Mouse (Mus musculus) spleen, embryonic (tissue): ENCODE results near the gene Resp18.

Source experiments
- CTCF ChIA-PET: fragments of 350-600 bp; sonication (Branson Sonifier 250); formaldehyde crosslinking; loops from one replicate; lab custom pipeline; 2022; lab: Charles Lee

Gene Resp18

DNA sequence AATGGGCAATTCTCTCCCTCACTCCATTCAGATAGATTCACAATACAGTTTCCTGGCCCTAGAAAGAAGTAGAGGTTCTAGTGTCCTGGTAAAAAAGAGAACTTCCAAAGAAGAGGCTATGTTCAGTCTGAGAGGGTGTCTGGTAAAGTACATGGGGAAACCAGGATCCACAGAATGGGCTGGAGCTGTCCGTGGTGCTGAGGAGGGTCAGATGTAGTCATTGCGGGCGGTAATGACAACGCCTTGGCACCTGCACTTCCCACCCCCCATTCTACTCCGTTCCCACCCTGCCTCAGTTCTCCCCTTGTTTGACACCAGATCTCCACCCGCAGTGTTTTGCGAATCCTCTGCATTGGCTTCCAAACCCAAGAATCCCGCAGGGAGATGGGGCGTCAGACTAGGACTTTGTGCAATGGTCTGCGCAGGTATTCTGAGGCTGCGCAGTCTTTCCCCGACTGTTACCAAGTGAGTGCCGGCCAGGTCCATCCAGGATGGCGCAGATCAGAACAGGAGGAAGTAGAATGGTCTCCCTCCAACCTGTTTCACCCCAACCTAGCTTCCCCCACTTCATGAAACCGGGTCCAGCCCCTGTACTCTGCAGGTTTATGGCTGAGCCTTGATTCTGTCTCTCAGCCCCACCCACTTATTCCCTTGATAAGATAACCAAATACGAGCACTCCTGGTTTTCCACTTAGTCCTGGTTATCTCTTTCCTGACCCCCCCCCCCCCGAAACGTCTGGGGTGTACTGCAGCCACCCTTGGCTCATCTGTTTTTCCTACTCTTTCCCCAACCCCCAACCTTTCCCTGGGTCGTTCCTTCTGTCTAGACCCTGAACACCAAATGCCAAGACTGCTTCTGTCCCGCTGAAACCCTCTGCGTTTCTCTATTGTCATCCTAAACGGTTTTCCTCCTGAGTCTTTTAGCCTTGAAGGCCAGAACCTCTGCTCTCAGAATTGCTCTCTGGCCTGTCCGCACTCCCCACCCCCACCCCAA lies 723 bp downstream of the Resp18 start:
- CTCF ChIA-PET: no interaction called here

DNA sequence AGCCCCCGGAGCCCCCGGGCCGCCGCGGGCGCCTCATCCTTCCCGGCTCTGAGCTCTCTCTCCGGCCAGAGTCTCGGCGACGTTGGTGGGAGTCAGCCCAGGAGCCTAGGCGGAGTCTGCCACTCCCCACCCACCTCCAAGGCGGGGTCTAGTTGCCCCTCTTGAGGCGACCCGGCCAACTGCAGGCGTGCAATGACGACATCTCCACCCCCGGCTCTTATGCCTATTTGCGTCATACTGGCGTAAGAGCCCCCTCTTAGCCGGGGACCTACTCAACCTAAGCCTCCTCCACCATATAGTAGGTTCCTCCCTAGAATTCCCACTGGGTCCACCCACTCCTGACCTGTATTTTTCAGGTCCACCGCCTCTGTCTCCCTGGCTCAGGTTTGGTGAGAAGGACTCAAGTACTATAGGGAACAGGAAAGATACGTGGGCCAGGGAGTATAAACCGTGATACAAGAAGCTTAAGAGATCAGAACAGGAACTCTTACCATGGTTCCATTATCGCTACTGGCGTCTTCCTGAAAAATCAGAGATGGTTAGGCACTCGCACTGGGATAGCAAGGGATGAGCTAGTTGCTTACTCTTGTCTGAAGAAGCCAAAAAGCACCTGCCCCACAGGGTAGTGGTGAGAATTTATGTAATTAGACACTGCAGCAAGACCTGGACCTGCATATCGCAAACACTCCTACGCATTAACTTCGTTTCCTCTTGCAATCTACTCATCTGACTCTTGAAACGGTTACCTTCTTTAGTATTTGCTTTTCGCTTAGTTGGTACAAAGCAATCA lies 13.9 kb downstream of the Resp18 start, which contains the start of gene Ptprn:
TSS of gene Ptprn (minus strand) at position 412 of the 790 bp plus-strand sequence.
- CTCF ChIA-PET: no interaction called here

DNA sequence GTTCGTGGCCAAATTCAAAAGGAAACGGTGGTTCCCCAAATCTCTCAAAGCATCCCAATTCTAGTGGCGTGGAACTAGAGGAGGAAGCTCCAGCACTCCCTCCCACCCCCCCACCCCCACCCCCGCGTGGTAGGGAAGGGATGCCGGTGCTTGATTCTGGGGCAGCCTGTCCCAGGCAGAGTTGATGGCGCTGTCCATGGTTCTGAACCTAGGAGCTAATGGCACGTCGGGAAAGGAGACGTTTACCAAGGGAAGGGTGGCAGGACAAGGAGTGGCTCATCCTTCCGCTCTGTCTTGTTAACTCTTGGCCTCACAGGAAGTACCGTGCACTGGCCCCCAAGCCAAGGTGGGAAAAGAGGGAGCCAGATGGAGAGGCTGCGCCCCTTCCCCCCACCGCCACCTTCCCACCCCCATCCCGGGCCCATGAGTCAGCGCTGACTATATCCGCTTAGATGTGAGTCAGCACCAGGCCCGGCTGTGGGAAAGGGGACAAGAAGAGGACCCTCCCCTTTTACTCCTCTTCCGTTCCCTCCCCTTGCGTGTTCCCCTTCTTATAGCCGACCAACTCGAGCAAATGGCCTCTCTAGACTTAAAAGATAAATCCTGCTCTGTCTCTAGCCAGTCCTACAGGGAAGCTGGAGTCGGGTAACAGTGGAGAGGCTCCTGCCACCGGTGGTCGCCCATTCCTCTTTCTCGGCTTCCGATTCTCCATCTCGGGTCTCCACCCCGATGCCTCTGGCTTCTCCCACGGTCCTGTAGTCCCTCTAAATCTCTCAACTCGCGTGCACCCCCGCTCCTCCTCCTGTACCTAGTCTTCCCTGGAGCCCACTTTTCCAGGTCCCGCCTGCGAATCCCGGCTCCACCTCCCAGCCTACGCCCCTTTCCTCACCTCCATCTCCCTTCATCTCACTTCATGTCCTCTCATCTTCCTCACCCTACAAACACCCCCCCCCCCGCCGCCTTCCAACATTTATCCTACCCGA lies 15.0 kb downstream of the Resp18 start:
- CTCF ChIA-PET: interaction anchor here (0.5 kb wide), 1 partner anchor 30 kb away, joined by 3 read pairs; no protein-coding TSS in a partner anchor

DNA sequence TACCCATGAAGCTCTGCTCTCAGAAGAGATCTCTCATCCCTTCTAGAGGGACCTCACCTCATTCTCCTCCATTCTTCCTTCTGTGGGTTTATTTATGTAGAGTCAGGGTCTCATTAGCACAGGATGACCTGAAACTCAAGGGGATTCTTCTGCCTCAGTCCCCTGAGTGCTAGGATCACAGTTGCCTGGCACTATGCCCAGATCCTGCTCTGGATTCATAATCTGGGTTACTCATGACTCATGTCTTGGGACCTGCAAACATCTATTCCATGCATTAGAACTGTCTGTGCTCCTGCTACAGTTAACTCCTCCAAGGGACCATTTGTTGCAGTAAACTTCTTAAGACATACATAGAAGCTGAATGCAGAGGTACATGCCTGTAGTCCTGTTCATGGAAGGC lies 16.9 kb downstream of the Resp18 start:
- CTCF ChIA-PET: interaction anchor here (0.6 kb wide), 1 partner anchor 10 kb away, joined by 12 read pairs; no protein-coding TSS in a partner anchor

DNA sequence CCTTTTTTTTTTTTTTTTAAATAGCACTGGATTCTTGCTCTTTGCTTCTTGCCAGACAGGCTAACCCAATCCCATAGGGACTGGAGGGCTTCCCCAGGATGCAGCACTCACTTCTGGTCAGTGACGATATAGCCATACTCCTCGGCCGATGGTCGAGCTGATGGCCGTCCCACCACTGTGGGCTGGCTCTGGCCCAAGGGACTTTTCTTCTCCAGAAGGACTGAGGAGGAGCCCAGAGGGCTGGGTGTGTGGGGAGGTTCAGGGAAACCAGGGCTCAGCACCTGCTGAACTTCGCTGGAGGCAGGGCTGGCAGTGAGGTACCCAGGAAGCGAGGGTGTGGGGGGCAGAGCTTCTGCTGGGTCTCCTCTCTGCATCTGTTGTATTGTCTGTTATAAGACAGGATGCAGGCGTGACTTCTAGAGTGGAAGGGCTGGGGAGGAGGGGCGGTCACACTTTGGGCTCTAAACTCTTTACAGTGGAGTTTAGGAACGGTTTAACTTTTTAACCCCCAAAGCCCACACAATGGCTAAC lies 22.6 kb downstream of the Resp18 start:
- CTCF ChIA-PET: no interaction called here

DNA sequence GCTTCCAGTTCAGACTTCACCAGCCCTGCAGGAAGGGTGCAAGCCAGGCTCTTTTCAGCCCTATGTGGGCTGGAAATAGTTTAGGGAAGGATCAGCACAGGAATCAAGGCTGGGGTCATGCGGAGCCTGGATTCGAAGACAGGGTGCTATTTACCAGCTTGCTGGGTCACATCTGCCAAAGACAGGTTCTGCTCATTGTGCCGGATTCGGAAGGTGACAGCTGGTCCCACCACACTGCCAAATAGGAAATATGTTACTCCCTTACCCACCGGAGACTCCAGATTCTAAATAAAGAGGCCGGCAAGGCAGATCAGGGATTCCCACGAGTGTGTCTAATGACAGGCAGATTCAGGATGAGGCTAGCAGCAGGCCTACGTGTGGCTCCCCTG lies 23.6 kb downstream of the Resp18 start:
- CTCF ChIA-PET: interaction anchor here (1.0 to 1.2 kb wide), 2 partner anchors 14 to 131 kb away, joined by 3 read pairs; no protein-coding TSS in a partner anchor

DNA sequence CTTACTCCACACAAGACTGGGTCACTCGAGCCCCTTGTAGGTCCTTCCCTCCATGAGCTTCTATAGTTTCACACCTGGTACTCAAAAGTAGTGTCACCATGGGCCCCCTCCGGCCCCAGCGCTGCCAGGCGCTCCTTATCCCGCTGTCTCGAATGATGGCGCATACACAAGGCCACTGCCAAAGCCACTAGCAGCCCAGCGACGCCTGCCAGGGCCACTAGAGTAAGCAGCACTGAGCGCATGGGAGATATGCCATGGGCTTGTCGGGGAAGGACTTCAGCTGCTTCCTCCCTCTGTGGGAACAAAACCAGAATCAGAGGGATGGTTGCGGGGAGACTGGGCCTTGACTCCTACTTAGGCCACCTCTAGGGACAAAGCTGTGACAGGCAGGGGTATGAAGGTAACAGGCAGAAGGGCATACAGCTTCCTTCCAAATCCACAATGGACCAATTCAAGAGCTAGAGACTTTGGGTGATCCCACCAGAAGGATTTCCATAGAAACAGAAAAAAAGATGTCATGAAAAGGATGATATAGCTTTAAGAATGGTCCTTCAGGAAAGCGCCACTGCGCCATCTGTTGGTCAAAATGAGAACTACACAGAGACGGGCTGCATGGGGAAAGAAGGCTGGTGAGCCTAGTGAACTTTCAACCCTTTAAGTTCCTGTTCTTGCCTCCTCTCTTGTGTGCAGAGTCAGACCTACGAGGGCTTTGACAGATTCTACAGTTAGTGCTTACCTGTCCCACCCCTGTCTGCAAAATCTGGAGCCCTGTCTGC lies 24.2 kb downstream of the Resp18 start:
- CTCF ChIA-PET: interaction anchor here (1.0 to 1.2 kb wide), 2 partner anchors 13 to 130 kb away, joined by 3 read pairs; no protein-coding TSS in a partner anchor

DNA sequence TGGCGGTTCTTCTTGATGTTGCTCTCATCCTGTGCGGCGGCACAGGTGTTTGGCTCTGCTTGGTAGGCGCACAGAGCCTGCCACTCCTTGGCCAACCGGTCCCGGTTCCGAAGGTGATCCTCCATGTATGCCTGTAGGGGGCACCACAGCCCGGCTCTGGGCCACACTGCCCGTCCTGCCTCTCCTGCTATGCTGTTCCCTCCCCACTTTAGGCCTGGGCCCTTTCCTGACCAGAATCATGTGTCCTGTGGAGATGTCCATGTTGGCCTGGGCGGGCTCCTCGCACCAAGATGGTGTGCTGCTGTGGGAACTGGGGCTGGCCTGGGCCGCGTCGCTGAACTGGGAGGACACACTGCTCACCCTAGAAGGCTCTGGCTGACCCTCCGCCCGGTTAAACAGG lies 25.2 kb downstream of the Resp18 start:
- CTCF ChIA-PET: no interaction called here

DNA sequence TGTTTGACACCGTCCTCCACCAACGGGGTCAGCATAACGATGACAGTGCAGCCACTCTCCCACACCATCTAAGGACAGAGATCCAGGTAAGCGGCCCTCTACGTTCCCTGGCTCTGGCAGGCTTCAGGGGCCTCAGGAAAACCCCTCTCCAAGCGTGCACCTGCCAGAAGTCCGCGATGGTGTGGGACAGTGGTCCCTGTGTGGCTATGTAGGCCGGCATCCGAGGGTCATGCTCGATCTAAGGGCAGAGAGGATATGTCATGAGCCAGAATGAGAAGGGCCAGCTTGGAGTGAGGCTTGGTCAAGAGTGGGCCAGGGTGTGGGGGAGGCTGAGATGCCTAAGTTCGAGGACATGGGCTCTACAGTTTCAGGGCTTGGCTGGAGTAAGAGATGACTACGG lies 25.9 kb downstream of the Resp18 start:
- CTCF ChIA-PET: interaction anchor here (0.9 to 1.3 kb wide), 2 partner anchors 16 to 25 kb away, joined by 3 to 6 read pairs; partner anchors contain the start of gene Dnajb2

DNA sequence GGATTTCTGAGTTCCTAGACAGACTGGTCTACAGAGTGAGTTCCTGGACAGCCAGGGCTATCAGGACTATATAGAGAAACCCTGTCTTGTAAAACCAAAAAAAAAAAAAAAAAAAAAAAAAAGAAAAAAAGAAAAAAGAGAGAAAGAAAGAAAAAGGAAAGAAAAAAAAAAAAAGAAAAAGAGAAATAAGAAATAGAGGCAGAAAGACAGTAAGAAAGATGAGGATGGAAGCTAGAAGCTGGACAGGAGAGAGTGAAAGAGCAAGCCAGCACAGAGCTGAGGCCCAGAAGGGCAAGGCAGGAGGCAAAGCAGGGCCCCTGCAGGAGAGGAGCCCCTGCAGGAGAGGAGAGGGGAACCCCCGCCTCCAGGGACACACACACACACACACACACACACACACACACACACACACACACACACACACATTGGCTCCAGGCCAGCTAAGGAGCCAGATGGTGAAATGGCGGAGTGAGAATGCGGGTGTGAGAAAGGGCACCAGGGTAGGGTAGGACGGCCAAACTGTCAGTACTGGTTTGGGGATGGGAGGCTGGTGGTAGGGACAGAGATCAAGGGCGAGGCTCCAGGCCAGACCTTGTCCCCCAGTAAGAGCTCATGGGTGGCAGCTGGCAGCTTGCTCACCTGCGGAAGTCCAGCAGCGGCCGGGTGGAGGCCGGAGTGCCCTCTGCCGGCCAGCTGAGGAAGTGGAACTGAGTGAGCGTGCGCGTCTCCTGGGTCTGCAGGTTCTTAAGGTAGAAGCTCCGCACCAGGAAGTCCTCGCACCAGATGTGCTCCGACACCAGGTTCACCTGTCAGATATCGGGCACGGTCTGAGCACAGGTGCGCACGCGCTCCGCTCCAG lies 26.9 kb downstream of the Resp18 start:
- CTCF ChIA-PET: interaction anchor here (0.7 to 1.3 kb wide), 6 partner anchors 10 to 127 kb away, joined by 3 to 12 read pairs (median 3); partner anchors contain the start of gene Dnajb2

DNA sequence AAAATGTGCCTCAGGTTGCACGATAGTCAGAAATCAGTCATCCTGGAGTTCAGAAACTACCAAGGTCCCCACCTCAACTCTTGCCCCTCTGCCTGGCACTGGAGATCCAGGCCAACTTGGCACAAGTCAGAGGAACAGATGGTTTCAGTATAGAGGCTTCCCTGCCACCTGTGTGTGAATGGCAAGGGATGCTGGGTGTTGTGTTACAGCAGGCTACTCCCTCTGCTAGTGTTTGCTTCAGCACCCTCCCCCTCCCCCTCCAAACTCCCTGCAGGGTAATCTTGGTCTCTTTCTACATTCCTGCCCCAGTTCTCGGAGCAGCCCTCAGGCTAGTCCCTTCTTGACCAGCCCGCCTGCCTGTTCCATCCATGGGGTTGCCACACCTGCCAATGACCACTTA lies 27.7 kb downstream of the Resp18 start:
- CTCF ChIA-PET: no interaction called here

DNA sequence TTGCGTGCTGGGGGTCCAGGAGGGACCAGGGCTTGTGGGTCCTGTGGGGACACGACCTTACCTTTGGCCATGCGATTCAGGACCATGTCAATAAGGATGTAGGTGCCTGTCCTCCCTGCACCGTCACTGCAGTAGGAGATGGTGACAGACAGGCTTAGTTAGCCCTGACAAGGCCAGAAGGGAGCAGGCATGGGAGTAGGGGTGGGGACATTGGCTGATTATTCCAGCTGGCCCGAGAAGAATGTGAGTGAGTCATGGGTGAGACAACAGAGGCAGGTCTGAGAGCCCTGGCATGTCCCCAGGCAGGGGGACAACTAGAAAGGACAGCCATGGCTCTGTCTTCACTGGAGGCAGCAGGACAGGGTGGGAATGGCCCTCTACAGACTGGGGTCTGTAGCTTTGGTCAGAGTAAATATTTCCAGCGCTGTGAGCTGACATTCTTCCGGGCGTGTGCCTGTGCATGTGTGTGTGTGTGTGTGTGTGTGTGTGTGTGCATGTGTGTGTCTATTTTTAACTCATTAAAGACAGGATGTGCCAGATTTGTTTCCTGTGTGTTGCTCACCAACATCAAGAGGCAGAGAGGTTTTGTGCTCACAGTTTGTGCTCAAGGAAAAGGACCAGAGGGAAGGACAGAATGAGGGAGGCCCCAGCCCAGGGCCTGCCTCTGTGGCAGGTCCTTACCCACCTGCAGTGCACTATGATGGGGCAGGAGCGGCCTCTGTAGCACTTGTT lies 30.0 kb downstream of the Resp18 start:
- CTCF ChIA-PET: interaction anchor here (1.0 kb wide), 1 partner anchor 11 kb away, joined by 3 read pairs; no protein-coding TSS in a partner anchor

DNA sequence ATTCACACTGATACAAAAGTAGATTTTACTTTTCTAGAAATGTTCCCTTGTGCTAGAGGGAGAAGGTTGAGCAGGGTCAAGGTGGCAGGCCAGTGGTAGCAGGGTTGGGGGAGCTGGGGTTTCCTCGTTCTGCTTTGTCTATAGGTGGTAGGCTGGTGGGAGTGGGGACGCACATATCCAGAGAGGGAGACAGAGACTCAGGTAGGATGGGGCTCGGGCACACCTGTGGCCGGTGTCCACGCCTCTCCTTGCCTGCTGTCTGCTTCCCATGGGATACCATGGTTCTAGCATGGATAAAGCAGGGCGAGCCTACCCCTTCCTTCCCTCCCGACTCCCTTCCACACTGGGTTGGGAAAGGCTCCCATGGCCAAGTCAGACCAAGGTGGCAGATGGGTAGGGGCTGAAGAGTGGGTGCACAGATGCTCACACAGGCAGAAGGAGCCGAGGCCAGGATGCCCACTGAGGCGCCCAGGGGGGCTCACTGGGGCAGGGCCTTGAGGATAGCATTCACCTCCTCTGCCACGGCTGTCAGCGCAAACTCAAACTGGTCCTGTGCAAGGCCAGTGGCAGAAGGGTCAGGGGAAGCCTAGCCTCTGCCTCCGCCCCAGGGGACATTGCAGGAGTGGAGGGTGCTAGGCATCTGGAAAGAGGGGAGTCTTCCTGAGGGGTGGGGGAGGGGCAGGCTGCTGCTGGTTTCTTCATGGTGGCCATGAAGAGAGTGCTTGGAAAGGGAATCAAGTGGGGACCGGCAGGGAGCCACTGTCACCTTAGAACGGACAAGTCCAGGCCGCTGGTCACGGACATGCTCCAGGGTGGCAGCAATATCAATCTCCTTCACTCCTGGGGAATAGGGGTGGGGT lies 30.9 kb downstream of the Resp18 start:
- CTCF ChIA-PET: no interaction called here

DNA sequence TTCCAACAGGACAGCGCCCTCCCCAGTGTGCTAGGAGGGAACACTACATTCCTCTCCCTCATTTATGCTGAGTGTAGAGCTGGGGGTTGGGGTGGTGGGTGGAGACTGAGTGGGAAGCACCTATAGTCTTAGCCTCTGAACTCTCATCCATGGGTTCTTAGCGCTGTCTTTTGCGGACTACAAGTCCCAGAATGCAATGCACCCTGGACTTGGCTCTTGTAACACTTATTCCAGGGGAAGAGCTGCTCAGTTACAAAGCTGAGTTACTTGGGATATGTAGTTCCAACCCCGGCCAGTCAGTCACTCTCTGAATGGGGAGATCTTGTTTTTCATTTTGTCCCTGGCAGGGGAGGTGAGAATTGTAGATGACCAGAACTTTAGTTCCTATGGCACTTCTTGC lies 33.4 kb downstream of the Resp18 start:
- CTCF ChIA-PET: interaction anchor here (0.6 kb wide), 1 partner anchor 191 kb away, joined by 5 read pairs; the partner anchor contains the start of gene Gmppa

DNA sequence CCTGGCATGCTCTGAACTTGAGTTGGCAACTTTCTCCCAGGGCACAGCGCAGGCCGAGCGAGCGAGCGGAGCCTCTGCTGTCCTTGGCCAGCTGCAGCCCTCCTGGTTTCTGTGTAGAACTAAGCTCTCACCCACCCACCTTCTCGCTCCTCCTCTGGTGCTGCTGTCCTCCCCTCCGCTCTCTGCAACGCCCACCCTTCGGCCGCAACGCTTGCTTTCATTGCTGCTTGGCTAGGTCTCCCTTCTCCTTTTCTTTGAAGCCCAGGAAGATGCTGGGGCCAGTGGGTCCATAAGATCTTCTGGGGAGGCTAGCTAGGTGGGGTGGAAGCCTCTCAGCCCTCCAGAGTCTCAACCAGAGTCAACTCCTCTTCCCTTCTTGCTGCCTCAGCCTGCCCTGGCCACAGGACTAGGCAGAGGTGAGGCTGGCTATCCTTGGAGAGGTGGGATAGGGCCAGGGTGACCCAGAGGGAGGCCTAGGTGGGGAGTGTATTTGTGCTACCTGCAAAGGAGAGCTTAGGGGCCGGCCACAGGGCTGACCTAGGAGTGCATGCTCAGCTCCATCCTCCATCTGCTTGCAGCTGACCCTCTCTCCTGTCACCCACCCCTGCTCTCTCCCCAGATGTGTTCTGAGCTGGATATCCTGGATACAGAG lies 33.9 kb downstream of the Resp18 start:
- CTCF ChIA-PET: no interaction called here

DNA sequence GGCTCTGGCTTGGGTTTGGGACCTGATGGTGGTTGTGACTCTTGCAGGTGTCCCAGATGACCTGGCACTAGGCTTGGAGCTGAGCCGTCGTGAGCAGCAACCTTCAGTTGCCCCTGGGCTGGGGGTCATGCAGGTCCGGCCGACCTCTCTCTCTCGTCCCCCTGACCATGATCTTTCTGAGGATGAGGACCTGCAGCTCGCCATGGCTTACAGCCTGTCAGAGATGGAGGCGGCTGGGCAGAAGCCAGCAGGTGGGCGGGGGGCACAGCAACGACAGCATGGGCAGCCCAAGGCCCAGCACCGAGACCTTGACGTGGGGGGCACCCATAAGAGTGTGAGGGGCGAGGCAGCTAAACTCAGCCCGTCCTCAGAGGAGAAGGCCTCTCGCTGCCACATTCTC lies 34.8 kb downstream of the Resp18 start:
- CTCF ChIA-PET: no interaction called here
